Mouse (Mus musculus) heart, postnatal 25 days (tissue): ENCODE data around the gene Rab11fip3. TPM values are rescaled to one million over a fixed set of nuclear protein-coding genes. Genes with fewer than 3 reads are reported as not detected.
"Not testable (repeated sequence)": the region's sequence is repeated elsewhere in the genome, so short reads cannot be mapped to it uniquely, and the experiment has no call there.

Experiments used
- DNase-seq: peaks from one replicate; pipeline ENCODE4 v3.0.0; 2022; ENCODE audit warnings: low spot score
- intact Hi-C: fragments of 180-260 bp; cut with DNase I; formaldehyde crosslinking; loops from one replicate; pipeline ENCODE4 v1.15.1; 2025
- total RNA-seq, 2 experiments: library from RNA; stranded (reverse); gene quantifications; 2 replicates each; pipeline ENCODE4 v1.2.3; 2021

The Rab11fip3 gene
- 10 to 100 TPM; 28.0 to 30.2 TPM for total RNA-seq

- intact Hi-C loops: no loop called here
- peak; percentile 56 for DNase-seq
These were observed at the start of gene Rab11fip3 for GRCm38 (mm10) chr17:26068831-26069739. TSS of gene Rab11fip3 (minus strand) at chr17:26069555.

- intact Hi-C loops: no loop called here
- DNase-seq: no peak
These were observed 47.3 kb upstream of the Rab11fip3 start for GRCm38 (mm10) chr17:26116503-26117258.

GRCm38 (mm10) chr17:26115956-26116487 lies 46.7 kb upstream of the Rab11fip3 start:
- no peak for DNase-seq
- intact Hi-C loops: no loop called here

DNA sequence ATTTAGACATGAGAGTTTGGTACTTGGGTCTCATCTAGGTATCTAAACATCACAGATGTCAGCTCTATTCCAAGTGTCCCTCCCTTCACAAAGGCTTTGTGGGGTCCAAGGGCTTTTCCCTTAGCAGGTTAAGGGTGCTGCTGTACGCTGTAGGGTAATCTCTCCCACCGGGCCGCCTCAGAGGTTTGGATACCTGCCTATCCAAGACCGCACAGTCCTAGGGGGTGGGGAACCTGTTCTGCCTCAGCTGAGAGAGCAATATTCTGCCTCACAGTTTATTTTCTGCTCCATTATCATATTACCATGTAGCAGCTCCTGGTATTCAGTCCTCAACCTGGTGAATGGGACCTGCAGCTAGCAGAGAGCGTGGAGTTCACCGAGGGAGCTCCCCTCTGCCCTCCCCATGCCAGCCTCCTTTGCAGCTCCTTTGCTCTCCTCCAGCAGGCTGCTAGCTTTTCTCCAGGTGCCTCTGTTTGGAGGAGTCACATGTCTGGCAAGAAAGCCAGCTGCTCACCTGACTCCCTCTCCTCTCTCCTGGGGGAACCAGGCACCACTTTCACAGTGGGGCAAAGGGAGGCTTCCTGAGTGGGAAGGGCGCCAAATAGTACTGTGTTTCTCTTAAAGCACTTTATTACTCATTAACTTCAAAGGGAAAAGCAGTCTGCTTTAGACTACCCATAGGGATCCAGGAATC lies 46.0 kb upstream of the Rab11fip3 start:
- DNase-seq: no peak
- intact Hi-C loops: no loop called here

- intact Hi-C loops, DNase-seq: not testable (repeated sequence)
These were observed 45.1 kb upstream of the Rab11fip3 start for GRCm38 (mm10) chr17:26114461-26114860.

DNA sequence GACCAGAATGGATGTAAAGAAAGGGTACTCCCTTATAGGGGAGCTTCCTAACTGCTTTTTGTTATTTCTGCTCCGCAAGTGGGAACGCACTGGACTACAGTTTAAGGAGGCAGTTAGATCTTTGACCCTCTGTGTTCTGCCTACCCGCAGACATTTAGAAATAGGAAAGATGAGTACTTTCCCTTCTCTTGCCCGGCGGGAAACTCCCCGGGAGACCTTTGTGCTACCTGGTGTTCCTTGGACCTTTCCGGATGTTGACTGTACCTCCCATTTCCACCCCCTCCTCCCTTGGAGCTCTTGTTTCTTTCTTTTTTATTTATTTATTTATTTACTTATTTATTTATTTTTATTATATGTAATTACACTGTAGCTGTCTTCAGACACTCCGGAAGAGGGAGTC lies 44.7 kb upstream of the Rab11fip3 start:
- intact Hi-C loops: no loop called here
- no peak for DNase-seq

GRCm38 (mm10) chr17:26113181-26113948 lies 44.0 kb upstream of the Rab11fip3 start, which contains the start of gene Tmem8:
TSS of gene Tmem8 (plus strand) at chr17:26113299.
- DNase-seq: no peak
- intact Hi-C loops: no loop called here

DNA sequence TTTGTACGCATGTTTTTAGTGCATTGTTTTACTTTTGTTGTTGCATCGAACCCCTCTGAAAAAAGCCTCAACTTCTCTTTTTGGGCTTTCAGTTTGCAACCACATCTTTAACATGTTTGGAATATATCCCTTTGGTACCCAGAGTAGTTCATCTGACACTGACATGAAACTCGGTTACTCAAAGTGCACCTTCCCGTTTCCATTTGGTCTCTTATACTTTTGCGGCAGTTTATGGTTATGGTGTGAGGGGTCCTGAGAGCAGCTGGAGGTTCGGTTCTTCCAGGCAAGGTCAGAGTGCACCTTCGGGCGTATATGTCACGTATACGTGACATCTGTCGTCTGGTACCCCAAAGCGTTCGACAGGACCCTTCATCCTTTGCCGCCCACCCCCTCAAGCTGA lies 43.4 kb upstream of the Rab11fip3 start:
- intact Hi-C loops: no loop called here
- DNase-seq: no peak

- no peak for DNase-seq
- intact Hi-C loops: no loop called here
These were observed 42.4 kb upstream of the Rab11fip3 start for GRCm38 (mm10) chr17:26111722-26112121.

DNA sequence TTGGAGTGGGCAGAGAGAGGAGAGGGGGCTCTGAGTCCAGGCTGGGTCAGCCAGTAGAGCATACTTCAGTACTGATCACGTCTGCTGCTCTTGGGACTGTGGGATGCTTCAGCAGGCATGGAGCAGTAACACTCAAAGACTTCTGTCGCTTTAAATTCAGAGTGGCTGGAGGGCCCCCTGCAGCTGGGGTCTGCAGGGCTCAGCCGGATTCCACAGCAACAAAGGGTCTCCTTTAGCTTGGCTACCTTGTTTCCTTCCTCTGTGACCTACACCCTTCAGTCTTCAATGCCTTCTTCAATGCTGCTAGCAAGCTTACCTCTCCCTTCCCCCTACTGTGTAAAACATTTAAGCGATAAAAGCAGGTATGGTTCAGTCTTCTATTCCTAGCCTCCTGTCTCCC lies 41.7 kb upstream of the Rab11fip3 start:
- intact Hi-C loops: no loop called here
- no peak for DNase-seq

DNA sequence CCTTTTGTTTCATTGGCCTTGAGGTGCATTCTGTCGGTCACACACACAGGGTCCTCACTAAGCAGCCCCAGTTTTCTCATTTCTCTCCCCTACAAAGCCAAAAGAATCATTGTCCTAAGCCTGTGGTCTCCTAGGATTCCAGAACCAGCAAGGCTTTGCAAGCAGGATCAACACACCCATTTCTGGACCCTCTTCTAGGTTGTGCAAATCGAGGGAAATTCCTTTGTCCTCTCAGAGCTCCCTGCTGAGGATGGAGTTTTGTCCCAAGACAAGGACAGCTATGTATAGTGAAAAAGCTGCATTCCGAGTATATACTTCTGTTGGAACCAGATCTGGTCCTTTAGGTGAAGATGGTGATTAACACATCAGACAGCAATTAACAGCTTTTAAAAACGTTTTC lies 40.8 kb upstream of the Rab11fip3 start:
- DNase-seq: no peak

GRCm38 (mm10) chr17:26105619-26106018 lies 36.3 kb upstream of the Rab11fip3 start:
- intact Hi-C loops: no loop called here
- DNase-seq: no peak

More for the DNA sequence above, 40.8 kb upstream of the Rab11fip3 start:
- intact Hi-C loops: no loop called here

- DNase-seq: no peak
- intact Hi-C loops: no loop called here
These were observed 32.1 kb upstream of the Rab11fip3 start for GRCm38 (mm10) chr17:26101478-26101877.

DNA sequence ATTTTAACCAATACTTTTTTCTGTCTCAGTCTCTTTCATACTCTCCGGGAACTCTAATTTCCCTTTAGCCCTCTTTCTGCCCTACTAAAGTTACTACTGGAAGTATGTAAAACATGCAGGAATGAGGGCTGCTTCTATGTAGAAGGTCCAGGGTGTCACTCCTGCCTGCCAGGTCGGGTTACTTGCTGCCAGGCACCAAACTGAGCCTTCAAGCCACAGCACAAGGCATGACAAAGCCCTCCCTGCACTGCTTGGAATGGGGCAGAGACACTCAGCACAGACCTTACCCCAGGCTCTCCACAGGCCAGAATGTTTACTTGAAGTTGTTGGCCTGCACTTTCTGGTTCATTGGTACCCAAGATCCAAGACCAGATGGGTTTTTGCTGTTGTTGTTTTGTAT lies 30.8 kb upstream of the Rab11fip3 start:
- DNase-seq: no peak
- intact Hi-C loops: no loop called here

DNA sequence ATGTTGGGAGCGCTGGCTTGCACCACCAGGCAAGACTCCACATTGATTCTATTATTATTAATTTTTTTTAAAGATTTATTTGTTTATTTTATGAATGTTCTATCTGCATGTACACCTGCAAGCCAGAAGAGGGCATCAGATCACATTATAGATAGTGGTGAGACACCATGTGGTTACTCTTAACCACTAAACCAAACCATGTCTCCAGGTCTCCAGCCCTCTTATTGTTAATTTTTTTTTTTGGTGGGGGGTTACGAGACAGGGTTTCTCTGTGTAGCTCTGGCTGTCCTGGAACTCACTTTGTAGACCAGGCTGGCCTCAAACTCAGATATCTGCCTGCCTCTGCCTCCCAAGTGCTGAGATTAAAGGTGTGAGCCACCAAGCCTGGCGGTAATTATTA lies 30.0 kb upstream of the Rab11fip3 start:
- intact Hi-C loops: loop anchor here (5.0 kb wide), 1 partner anchor 143 kb away; the partner anchor contains the start of gene Fam234a

GRCm38 (mm10) chr17:26098461-26098860 lies 29.1 kb upstream of the Rab11fip3 start:
- DNase-seq: no peak
- intact Hi-C loops: loop anchor here (5.0 kb wide), 1 partner anchor 144 kb away; the partner anchor contains the start of gene Fam234a

More for the DNA sequence above, 30.0 kb upstream of the Rab11fip3 start:
- not testable (repeated sequence) for DNase-seq

DNA sequence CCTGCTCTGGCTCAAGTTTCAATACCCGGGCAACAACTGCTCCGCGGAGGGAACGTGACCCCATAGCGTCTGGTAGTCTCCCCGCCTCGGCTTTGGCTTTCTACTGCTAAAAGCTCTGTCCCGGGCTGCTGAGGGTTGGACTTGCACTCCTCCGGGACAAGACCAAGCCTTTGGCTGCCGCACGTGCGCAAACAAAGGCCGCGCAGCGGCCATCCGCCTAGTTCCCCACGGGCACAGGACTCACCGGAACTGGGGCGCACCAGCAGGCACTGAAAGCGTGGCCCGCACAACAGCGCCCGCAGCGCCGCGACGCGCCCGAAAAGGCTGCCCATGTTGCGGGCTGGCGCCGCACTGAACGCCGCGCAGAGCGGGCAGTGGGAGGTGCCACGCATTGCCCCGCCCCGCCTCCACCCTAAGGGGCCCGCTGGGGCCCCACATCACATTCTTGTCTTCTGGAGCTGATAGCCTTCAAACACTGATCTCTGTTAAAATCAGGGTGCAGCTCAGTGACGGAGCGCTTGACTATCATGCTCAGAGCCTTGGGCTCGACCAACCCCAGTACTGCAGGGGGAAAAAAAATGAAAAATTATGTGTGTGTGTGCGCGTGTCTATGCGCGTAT lies 25.9 kb upstream of the Rab11fip3 start, which contains the start of gene Nme4:
TSS of gene Nme4 (minus strand) at position 482 of the 620 bp plus-strand sequence.
- intact Hi-C loops: loop anchor here (5.0 kb wide), 1 partner anchor 147 kb away; the partner anchor contains the start of gene Fam234a
- DNase-seq: no peak

DNA sequence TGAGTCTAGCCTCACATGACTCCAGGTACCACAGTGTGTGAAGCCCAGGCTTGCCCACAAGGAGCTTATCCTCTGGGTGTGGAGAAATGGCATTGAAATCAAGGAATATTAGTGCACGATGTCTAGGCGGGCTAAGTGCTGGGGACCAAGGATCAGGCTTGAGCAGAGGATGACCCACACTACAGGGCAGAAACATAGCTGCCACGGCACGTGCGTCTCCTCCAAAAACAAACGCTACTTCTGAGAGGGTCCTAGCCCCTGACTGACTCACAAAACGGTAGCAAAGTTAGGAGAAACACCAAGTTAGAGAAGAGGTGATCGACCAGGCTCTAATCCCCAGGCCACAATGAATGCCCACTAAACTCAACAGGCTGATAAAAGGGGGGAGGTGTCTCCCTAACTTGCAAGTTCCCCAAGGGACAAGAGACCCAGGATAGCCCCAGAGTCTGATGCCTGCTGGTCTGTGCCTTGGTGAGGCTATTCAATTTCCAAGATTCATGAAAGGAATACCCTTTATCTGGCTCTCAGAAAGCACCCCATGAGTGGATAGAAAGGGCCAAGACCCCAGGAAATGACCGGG lies 25.3 kb upstream of the Rab11fip3 start:
- intact Hi-C loops: loop anchor here (5.0 kb wide), 2 partner anchors 148 to 202 kb away; partner anchors contain the start of gene Fam234a
- no peak for DNase-seq
